Mouse (Mus musculus): ENCODE measurements at regions not wholly inside any gene's neighbourhood (a gene's known extent, or its start where the extent isn't known, plus 50 kb on each side); places are given as distances from the start of the nearest gene placed in this dataset.

DNA sequence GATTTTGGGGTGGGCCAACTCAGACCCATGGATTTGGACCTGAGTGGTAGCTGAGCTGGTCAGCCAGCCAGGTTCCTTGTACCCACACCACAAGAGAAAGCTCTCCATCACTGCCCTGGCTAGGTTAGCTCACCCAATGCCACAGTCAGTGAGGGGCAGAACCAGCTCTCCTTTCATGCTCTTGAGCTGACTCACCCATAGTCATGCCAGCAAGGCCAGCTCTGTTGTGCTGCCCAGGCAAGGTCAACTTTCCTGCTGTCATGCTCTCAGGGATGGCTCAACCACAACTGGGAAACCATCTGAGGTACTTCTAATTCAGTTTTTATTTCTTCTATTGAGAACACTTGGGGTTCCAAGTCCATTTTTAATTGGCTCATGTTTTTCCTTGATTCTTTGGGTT, 116.5 kb upstream of the Alkal2 start:
- no peak for TF ChIP-seq POLR2A (IDR thresholded peaks at IDR 0.05; ENCODE audit: borderline replicate concordance, low read depth, low read length)
- TF ChIP-seq CTCF (IDR thresholded peaks at IDR 0.05; ENCODE audit: low read depth, low read length), result no peak

Data from bone marrow macrophage, adult 2 months (primary cell).